Mouse (Mus musculus) intestine, postnatal 0 days (tissue): Measurements from ENCODE around the gene Sh2d3c. TPM values are rescaled to one million over a fixed set of nuclear protein-coding genes. Genes with fewer than 3 reads are reported as not detected.

Source experiments
- ATAC-seq: fragments of 200-750 bp; cut with Nextera tagmentation; 2 replicates; pipeline ENCODE4 v1.8.0; 2017; ENCODE audit warnings: mild to moderate bottlenecking, moderate TSS enrichment, moderate library complexity
- H3K27ac ChIP-seq: fragments of 300-500 bp; sonication (generic); 2 replicates; pipeline ENCODE4 v1.5.1; 2014; ENCODE audit warnings: mild to moderate bottlenecking, low read depth, low read length, moderate library complexity
- H3K27me3 ChIP-seq: fragments of 300-500 bp; sonication (generic); replicated peaks from 2 replicates; pipeline ENCODE4 v1.6.1; 2014; ENCODE audit warnings: low read length, mixed read lengths; ENCODE audit not compliant: control insufficient read depth, insufficient read depth
- H3K36me3 ChIP-seq: fragments of 300-500 bp; sonication (generic); 2 replicates; pipeline ENCODE4 v1.6.1; 2014; ENCODE audit warnings: mild to moderate bottlenecking, moderate library complexity; ENCODE audit not compliant: control insufficient read depth, insufficient read depth
- H3K4me1 ChIP-seq: fragments of 300-500 bp; sonication (generic); replicated peaks from 2 replicates; pipeline ENCODE4 v1.6.1; 2014; ENCODE audit warnings: antibody characterized with exemption, low read length, mixed read lengths; ENCODE audit not compliant: control insufficient read depth, insufficient read depth
- H3K4me2 ChIP-seq: fragments of 300-500 bp; sonication (generic); replicated peaks from 2 replicates; pipeline ENCODE4 v1.6.1; 2014; ENCODE audit warnings: low read depth, mild to moderate bottlenecking, moderate library complexity
- H3K4me3 ChIP-seq: fragments of 300-500 bp; sonication (generic); 2 replicates; pipeline ENCODE4 v1.5.1; 2014; ENCODE audit warnings: low read depth, low read length
- H3K9ac ChIP-seq: fragments of 300-500 bp; sonication (generic); 2 replicates; pipeline ENCODE4 v1.6.1; 2014; ENCODE audit warnings: mild to moderate bottlenecking, low read depth, low read length
- H3K9me3 ChIP-seq: fragments of 300-500 bp; sonication (generic); 2 replicates; pipeline ENCODE4 v1.6.1; 2016; ENCODE audit warnings: mixed run types; ENCODE audit not compliant: control insufficient read depth
- CTCF ChIP-seq: sonication (generic); IDR thresholded peaks from 2 replicates; pipeline ENCODE4 v1.5.1; 2016; ENCODE audit warnings: low read depth, mild to moderate bottlenecking, control low read depth, antibody characterized with exemption, moderate library complexity
- WGBS: fragments of 180-500 bp; shearing (Covaris S2); extraction: QIAGEN DNeasy Blood & Tissue Kit; methylation state at CpG from one replicate; pipeline ENCODE4 v1.1.7; 2014; 5-methylcytosine and 5-hydroxymethylcytosine counted together
- polyA plus RNA-seq: library from polyadenylated mRNA; unstranded; fragments of >200 nt; fragmentation: Nextera tagmentation; extraction: Ambion mirVana; gene quantifications from 2 replicates; pipeline ENCODE4 v1.2.1, GENCODE M21; 2015

Gene Sh2d3c
- polyA plus RNA-seq, 1 experiment from 2014 or later, result 11.2 TPM

- no peak overlapping the region for H3K4me3 ChIP-seq
- no peak overlapping the region for H3K9ac ChIP-seq
- no peak for ATAC-seq
- TF ChIP-seq CTCF, result peak; percentile 63
- H3K4me1 ChIP-seq, result no peaks in the 10 kb centered on the region
- 80% methylated on average over 3 of the region's 3 CpGs for WGBS
- H3K27me3 ChIP-seq, result no peaks in the 10 kb centered on the region
- no peak overlapping the region for H3K4me2 ChIP-seq
- H3K27ac ChIP-seq, result no peak overlapping the region
- peaks cover 37% of the 10 kb centered on the region; the same call in 1 of the 2 replicates for H3K36me3 ChIP-seq
- H3K9me3 ChIP-seq, result no peaks in the 10 kb centered on the region
These were observed 42.5 kb downstream of the Sh2d3c start for GRCm38 (mm10) chr2:32763353-32763752.

- WGBS, result 73% methylated on average over 12 of the region's 12 CpGs
- ATAC-seq, result no peak
- H3K36me3 ChIP-seq, result peaks cover 10% of the 10 kb centered on the region; the same call in 1 of the 2 replicates
- no peak overlapping the region for H3K27ac ChIP-seq
- no peaks in the 10 kb centered on the region for H3K9me3 ChIP-seq
- H3K4me2 ChIP-seq, result no peak overlapping the region
- H3K27me3 ChIP-seq, result no peaks in the 10 kb centered on the region
- TF ChIP-seq CTCF, result no peak
- no peaks in the 10 kb centered on the region; the same call in 1 of the 2 replicates for H3K4me1 ChIP-seq
- no peak overlapping the region for H3K9ac ChIP-seq
- no peak overlapping the region for H3K4me3 ChIP-seq
These were observed 46.4 kb downstream of the Sh2d3c start for GRCm38 (mm10) chr2:32767241-32767640.

- Histone ChIP-seq H3K9me3 (no peaks in the 10 kb centered on the region), H3K27ac (no peak overlapping the region), H3K9ac (no peak overlapping the region), H3K36me3 (no peaks in the 10 kb centered on the region), H3K4me1 (no peaks in the 10 kb centered on the region; the same call in 1 of the 2 replicates), H3K4me3 (no peak overlapping the region), H3K4me2 (no peak overlapping the region), H3K27me3 (no peaks in the 10 kb centered on the region)
- no peak for TF ChIP-seq CTCF
- 45% methylated on average over 19 of the region's 19 CpGs for WGBS
- ATAC-seq, result peak; percentile 31; the same call in 1 of the 2 replicates
These were observed 47.9 kb downstream of the Sh2d3c start for GRCm38 (mm10) chr2:32768661-32769285.

GRCm38 (mm10) chr2:32769327-32770085, 48.7 kb downstream of the Sh2d3c start:
- Histone ChIP-seq H3K36me3 (no peaks in the 10 kb centered on the region), H3K4me3 (no peak overlapping the region), H3K9ac (no peak overlapping the region), H3K9me3 (no peaks in the 10 kb centered on the region), H3K27ac (no peak overlapping the region), H3K27me3 (no peaks in the 10 kb centered on the region), H3K4me1 (no peaks in the 10 kb centered on the region; the same call in 1 of the 2 replicates), H3K4me2 (no peak overlapping the region)
- 75% methylated on average over 5 of the region's 5 CpGs for WGBS
- ATAC-seq, result no peak
- no peak for TF ChIP-seq CTCF

- H3K9me3 ChIP-seq, result no peaks in the 10 kb centered on the region
- H3K27me3 ChIP-seq, result no peaks in the 10 kb centered on the region
- no peaks in the 10 kb centered on the region; the same call in 1 of the 2 replicates for H3K4me1 ChIP-seq
- no peak overlapping the region for H3K4me3 ChIP-seq
- H3K4me2 ChIP-seq, result 0 out of 2 replicates have a peak overlapping the region, but pooled peaks have one; percentile 1
- no peak overlapping the region; the same call in 1 of the 2 replicates for H3K27ac ChIP-seq
- no peak overlapping the region for H3K9ac ChIP-seq
- 16% methylated on average over 12 of the region's 12 CpGs for WGBS
- peak; percentile 66 for TF ChIP-seq CTCF
- no peaks in the 10 kb centered on the region for H3K36me3 ChIP-seq
- ATAC-seq, result no peak
These were observed 51.0 kb downstream of the Sh2d3c start for GRCm38 (mm10) chr2:32771886-32772285.

- H3K9ac ChIP-seq, result no peak overlapping the region
- ATAC-seq, result no peak
- WGBS, result 82% methylated on average over 8 of the region's 8 CpGs
- H3K27ac ChIP-seq, result no peak overlapping the region
- H3K27me3 ChIP-seq, result no peaks in the 10 kb centered on the region
- H3K4me1 ChIP-seq, result no peaks in the 10 kb centered on the region; the same call in 1 of the 2 replicates
- no peaks in the 10 kb centered on the region for H3K9me3 ChIP-seq
- H3K4me2 ChIP-seq, result no peak overlapping the region
- H3K36me3 ChIP-seq, result no peaks in the 10 kb centered on the region
- no peak for TF ChIP-seq CTCF
- no peak overlapping the region for H3K4me3 ChIP-seq
These were observed 51.9 kb downstream of the Sh2d3c start for GRCm38 (mm10) chr2:32772626-32773279.
